9 mouse cellular contexts compared by ENCODE assay signal in the genomic region with DNA sequence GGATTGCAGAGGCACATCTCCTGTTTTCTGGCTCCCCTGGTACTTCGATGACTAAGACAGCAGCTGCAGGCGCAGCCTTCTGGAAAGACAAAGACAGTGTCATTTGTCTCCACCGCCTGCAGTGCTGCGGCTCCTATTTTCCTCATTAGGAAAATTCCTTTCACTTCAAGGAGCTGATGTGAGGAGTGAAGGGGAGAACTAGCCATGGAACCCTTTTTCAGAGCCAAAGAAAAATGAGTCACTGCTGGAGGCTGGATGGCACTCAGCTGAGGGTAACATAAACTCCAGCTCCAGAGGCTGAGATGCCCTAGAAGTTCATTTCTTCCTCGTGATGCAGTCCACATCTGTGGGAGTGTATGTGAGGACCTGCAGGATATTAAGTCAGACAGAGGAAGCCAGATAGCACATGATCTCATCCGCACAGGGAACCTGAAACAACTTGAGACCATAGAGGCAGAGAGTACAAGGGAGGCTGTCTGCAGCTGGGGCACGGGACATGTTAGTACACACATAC. TPM values are rescaled to one million over a fixed set of nuclear protein-coding genes. Genes with fewer than 3 reads are reported as not detected.
DNase-seq lines count a peak whose midpoint lies in the region; ATAC-seq and TF ChIP-seq lines count a peak whose summit lies in the region.
"Had no signal": no experiment of that assay in that cellular context is flagged by ENCODE, and none has a peak within 500 bp of the region (broad histone marks: within the 10 kb centered on the region; RNA-seq: fewer than 3 reads in every experiment).

No protein-coding gene starts in this region.

- H3K9me3 ChIP-seq in intestine, embryonic 14.5 days (ENCODE audit: control insufficient read depth, low read length) = no peaks in the 10 kb centered on the region
- H3K9me3 ChIP-seq in intestine, postnatal 0 days (ENCODE audit: control insufficient read depth) = no peaks in the 10 kb centered on the region

- H3K79me2 ChIP-seq in C2C12 (ENCODE audit: control insufficient read depth, insufficient read depth) = no peaks in the 10 kb centered on the region

- no peak overlapping the region for H3K27ac ChIP-seq in intestine, embryonic 14.5 days (ENCODE audit: low read depth)
- H3K27ac ChIP-seq in intestine, postnatal 0 days (ENCODE audit: low read depth, low read length) = no peak overlapping the region

- no peak overlapping the region for H3ac ChIP-seq in C2C12 (ENCODE audit: control insufficient read depth, insufficient read length, low read depth)

- H3K36me3 ChIP-seq in intestine, embryonic 14.5 days (ENCODE audit: control insufficient read depth, insufficient read depth, low read length) = no peaks in the 10 kb centered on the region
- no peaks in the 10 kb centered on the region for H3K36me3 ChIP-seq in intestine, postnatal 0 days (ENCODE audit: control insufficient read depth, insufficient read depth)
- H3K36me3 ChIP-seq in C2C12 (ENCODE audit: control insufficient read depth, insufficient read depth) = no peaks in the 10 kb centered on the region

- no peak for TF ChIP-seq CTCF in intestine, postnatal 0 days (IDR thresholded peaks at IDR 0.05; ENCODE audit: low read depth)
- TF ChIP-seq CTCF in C2C12 (IDR thresholded peaks at IDR 0.05; ENCODE audit: control insufficient read depth, insufficient read depth, insufficient read length) = no peak

- no peaks in the 10 kb centered on the region for H3K79me3 ChIP-seq in C2C12 (ENCODE audit: low read depth)

- H3K9ac ChIP-seq in intestine, embryonic 14.5 days (ENCODE audit: low read length) = no peak overlapping the region
- H3K9ac ChIP-seq in intestine, postnatal 0 days (ENCODE audit: low read depth, low read length) = no peak overlapping the region

- 60% methylated on average over 7 of the region's 7 CpGs for WGBS in intestine, embryonic 14.5 days
- 56% methylated on average over 7 of the region's 7 CpGs for WGBS in intestine, postnatal 0 days

- H3K4me1 ChIP-seq in intestine, embryonic 14.5 days (replicated peaks; ENCODE audit: control insufficient read depth, insufficient read depth, low read length) = no peaks in the 10 kb centered on the region
- no peaks in the 10 kb centered on the region for H3K4me1 ChIP-seq in intestine, postnatal 0 days (replicated peaks; ENCODE audit: control insufficient read depth, insufficient read depth, low read length)

- no peak for ATAC-seq in intestine, embryonic 14.5 days (replicated peaks; ENCODE audit: low FRiP score, low TSS enrichment, low read depth)
- no peak for ATAC-seq in intestine, postnatal 0 days

- no peak overlapping the region for H3K4me3 ChIP-seq in intestine, embryonic 14.5 days (ENCODE audit: low read depth, low read length)
- H3K4me3 ChIP-seq in intestine, postnatal 0 days (ENCODE audit: low read depth, low read length) = no peak overlapping the region
- no peak overlapping the region for H3K4me3 ChIP-seq in C2C12 (ENCODE audit: insufficient read depth, poor library complexity, severe bottlenecking)

- no peak overlapping the region for H3K4me2 ChIP-seq in intestine, embryonic 14.5 days (ENCODE audit: low read length)
- H3K4me2 ChIP-seq in intestine, postnatal 0 days (replicated peaks; ENCODE audit: low read depth) = no peak overlapping the region

- DNase-seq in intestine, embryonic 14.5 days (ENCODE audit: low spot score) = peak; percentile 32
- peak; percentile 67 for DNase-seq in fibroblast of lung, adult 2 months (ENCODE audit: low read depth)
- DNase-seq in mesoderm, embryonic 11.5 days (ENCODE audit: low read depth, low spot score) = peak; percentile 12
- no peak for DNase-seq in kidney, adult 8-10 months
- DNase-seq in gastrocnemius, adult 18-20 months (ENCODE audit: low spot score) = no peak
- DNase-seq in adipocyte (ENCODE audit: low spot score) = no peak
- DNase-seq: liver had no signal

- H3K27me3 ChIP-seq in intestine, embryonic 14.5 days (replicated peaks; ENCODE audit: control insufficient read depth, insufficient read depth, low read length) = no peaks in the 10 kb centered on the region
- H3K27me3 ChIP-seq in intestine, postnatal 0 days (replicated peaks; ENCODE audit: control insufficient read depth, insufficient read depth, low read length) = no peaks in the 10 kb centered on the region
- H3K27me3 ChIP-seq in C2C12 (ENCODE audit: control insufficient read depth, insufficient read depth, insufficient read length) = no peaks in the 10 kb centered on the region

TF ChIP-seq in C2C12, 6 proteins besides CTCF, POLR2A, EP300 and RAD21:
- peak; percentile 37 for TF ChIP-seq FOSL1 (IDR thresholded peaks at IDR 0.05; ENCODE audit: insufficient read depth, low read length, poor library complexity, severe bottlenecking)
- no peak for TF ChIP-seq MAX (IDR thresholded peaks at IDR 0.05)
- TF ChIP-seq CEBPB (IDR thresholded peaks at IDR 0.05; ENCODE audit: low read depth) = no peak
- TF ChIP-seq USF1 (IDR thresholded peaks at IDR 0.05; ENCODE audit: low read depth) = no peak
- no peak for TF ChIP-seq MYOG (IDR thresholded peaks at IDR 0.05; ENCODE audit: control insufficient read depth, extremely low read depth, insufficient read length)
- peak; percentile 84 for TF ChIP-seq MYOD1 (IDR thresholded peaks at IDR 0.05; ENCODE audit: control insufficient read depth, insufficient read length, low read depth)

RNA-seq across cellular contexts. Expression of a gene that starts 37.0 kb away (rescaled TPM):
- polyA plus RNA-seq in intestine, embryonic 14.5 days (2014; fragmentation: Nextera tagmentation; extraction: Ambion mirVana) = 0.04 TPM in 1 of 2 replicates, not detected in the other
- polyA plus RNA-seq in intestine, postnatal 0 days (2015; fragmentation: Nextera tagmentation; extraction: Ambion mirVana) = 0.09 and 0.12 TPM in 2 replicates
- polyA plus RNA-seq in C2C12 (2012; fragmentation: generic; extraction: Trizol) = 0.01 TPM
- total RNA-seq in gastrocnemius, adult 18-20 months (2021) = under 1 TPM in 1 of 2 experiments, not detected in 1; 0.07 TPM

Comparison
In these comparisons a context has a peak if more than half of its experiments do, and no peak if none do; other contexts are left out.
1. DNase-seq: peak in intestine, embryonic 14.5 days (single experiment), fibroblast of lung, adult 2 months (single experiment) and mesoderm, embryonic 11.5 days (single experiment); none in kidney, adult 8-10 months (0 of 2), gastrocnemius, adult 18-20 months (single experiment) and adipocyte (single experiment).